Mouse (Mus musculus) cerebellum, postnatal 36 days (tissue): ENCODE data around the gene Hoxa1.

Experiments used
- DNase-seq, 2 experiments: peaks; one replicate each; pipeline ENCODE4 v3.0.0; 2021 to 2022; ENCODE audit warnings: mixed read lengths in 2 of 2

The Hoxa1 gene

GRCm38 (mm10) chr6:52170166-52170897 is 12.2 kb upstream of the Hoxa1 start:
- DNase-seq, result no peak

GRCm38 (mm10) chr6:52169499-52170165 is 11.5 kb upstream of the Hoxa1 start:
- DNase-seq, result no peak

- DNase-seq, result no peak
These were observed 10.3 kb upstream of the Hoxa1 start for GRCm38 (mm10) chr6:52168191-52169055.

DNA sequence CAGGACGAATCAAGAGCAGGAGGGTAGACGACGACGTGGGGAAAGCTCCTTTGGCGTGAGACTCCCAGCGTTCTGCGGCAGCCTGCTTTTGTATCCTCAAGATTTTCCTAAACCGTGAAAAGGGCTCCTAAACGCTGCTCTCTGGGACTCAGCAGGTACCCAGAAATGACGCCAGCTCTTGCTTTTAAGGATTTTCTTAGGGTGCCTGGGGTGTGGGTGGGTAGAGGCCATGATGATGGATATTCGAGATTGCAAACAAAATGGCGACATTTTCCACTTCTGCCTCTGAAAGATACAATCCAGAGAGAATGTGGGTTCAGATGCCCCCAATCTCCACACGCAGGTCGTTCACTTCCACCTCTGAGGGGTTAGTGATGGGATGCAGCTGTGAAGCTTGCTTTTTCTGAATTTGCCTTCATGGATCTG is 9.6 kb upstream of the Hoxa1 start:
- no peak for DNase-seq

GRCm38 (mm10) chr6:52167176-52167575 is 9.1 kb upstream of the Hoxa1 start:
- DNase-seq, result no peak

DNA sequence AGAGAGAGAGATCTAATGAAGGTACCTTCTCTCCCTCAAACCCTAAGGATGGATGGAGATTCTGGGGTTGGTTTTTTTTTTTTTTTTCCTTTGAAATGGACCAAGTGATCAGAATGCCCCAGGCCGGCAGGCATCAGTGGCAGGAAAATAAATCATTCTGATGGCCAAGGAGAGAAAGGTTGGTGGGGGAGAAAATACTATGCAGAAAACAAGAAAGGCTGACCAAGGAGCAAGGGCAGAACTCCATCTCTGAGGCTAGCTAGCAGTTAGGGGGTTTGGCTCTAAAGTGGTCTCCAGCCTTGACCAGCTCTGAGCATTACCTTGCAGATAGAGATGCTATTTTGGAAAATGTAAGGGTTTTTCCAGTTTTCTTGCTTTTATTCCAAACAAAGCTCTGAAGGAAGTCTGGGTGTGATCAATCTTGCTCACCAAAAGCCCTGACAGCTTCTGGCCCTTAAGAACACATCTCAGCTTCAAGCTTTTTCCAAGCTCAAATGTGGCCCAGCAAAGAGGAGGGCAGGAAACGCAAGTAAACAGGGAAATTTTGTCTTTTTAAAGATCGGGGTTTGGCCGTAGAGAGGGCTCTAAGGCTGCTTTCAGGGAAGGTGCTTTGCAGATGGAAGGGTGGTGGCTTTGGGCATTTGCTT is 8.4 kb upstream of the Hoxa1 start:
- DNase-seq, result no peak

GRCm38 (mm10) chr6:52165441-52166370 is 7.6 kb upstream of the Hoxa1 start:
- DNase-seq, result no peak

DNA sequence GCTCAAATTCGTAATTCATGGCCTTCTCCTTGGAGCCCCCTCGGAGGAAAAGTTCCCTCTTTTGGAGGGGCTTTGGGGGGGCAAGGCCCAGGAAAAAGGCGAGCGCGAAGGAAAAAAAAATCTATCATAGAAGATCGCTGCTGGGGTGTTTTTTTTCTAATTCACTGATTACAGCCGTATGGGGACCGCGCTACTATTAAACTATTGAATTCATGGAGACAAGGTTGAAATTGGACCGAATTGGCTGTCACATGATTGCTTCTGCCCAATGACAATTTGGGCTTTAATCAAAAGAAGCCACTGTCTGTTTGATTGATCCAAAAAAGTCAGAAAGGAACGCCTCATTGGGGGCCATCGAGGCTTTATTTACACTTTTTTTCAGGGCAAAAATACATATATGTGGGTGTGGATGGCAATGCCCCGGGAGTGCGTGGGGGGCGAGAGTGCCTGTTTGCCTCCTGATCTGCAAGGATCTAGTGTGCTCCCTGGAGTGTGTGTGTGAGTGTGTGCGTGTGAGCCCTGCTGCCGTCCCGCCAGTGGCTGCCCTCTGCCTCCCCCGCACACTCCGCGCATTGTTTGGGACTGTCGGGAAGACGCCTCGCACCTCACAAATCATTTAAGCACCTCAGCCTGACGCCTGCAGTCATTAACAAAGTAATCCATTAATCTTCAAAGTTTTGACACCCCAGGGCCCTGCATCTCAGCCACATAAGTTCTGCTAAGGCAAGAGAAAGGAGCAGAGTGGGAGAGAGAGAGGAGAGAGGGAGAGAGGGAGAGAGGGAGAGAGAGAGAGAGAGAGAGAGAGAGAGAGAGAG is 6.7 kb upstream of the Hoxa1 start, which contains the start of gene Hoxa2:
Gene Hoxa2, minus strand, starts transcription at position 206 of the 815 bp plus-strand sequence.
- DNase-seq, result no peak

DNA sequence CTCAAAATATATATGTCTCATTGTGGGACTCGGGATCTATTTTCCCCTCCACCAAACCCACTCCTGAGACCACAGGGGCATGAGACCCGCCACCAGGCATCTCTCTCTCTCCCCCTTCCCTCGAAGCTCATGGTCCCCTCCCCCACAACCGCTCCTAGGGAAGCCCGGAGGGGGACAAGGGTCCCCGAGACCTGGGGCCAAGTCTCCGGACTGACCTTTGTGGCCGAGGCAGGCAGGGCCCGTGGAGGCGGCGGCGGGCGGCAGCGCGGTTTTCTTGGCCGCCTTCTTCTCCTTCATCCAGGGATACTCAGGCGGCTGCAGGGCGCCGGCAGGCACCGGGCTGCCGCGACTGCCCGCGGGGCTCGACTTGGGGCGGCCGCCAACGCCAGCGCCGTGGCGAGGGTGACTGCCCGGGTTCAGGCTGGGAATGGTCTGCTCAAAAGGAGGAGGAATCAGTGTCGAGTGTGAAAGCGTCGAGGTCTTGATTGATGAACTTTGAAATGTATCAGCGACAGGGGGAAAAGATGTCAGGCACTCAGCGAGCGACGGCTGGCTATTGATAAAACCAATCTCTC is 6.0 kb upstream of the Hoxa1 start:
- no peak for DNase-seq

DNA sequence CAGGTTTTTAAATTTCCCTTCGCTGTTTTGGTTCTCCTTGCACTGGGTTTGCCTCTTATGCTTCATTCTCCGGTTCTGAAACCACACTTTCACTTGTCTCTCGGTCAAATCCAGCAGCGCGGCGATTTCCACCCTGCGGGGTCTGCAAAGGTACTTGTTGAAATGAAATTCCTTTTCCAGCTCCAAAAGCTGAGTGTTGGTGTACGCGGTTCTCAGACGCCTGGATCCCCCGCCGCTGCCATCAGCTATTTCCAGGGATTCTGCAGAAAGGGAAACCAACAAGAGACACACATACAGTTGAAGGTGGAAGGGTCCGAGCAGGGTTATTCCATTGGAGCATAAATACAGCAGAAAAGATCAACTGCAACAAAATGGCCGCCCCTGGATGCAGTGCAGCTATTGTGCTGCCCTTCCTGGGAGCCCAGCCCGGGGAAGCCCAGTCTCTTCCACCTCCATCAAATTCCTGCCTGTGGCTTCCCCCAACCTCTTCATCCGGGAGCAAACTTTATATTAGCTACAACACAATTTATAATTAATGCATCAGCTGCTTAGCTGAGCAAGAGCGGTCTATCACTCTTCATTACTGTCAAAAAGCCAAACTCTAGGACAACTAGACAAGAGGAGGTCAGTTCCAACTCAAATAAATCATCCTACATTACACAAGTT is 5.4 kb upstream of the Hoxa1 start:
- DNase-seq, result no peak

DNA sequence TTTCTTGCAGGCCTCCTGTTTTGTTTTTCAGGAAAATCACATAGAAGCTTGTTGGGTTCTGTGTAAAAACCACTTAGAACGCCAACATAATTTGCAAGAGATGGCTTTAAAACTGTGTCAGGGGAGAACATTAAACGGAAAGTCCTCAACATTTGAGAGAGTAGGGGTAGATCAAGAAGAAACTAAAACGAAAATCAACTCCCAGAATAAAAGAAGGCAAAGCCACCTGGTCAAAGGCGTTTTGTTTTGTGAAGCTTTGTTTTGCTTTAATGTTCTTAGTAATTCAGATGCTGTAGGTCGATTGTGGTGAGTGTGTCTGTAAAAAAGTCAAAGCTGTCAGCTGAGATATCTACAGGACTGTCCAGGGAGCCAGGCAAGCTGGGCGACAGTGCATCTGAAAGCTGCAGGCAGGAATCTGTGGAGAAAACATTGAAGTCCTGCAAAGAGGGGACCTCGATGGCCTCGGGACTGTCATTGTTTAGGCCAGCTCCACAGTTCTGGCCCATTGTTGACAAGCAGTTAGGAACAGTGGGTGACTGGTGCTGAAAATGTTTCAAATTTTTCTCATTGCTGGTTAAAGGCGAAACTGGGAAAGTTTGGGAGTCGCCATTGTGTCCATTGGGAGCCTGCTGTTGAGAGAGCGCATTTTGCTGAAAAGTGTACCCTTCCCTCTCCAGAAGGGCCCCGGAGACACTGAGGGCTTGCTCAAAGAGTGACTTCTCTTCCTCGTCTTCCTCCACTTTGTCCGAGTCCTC is 4.7 kb upstream of the Hoxa1 start:
- DNase-seq, result no peak

DNA sequence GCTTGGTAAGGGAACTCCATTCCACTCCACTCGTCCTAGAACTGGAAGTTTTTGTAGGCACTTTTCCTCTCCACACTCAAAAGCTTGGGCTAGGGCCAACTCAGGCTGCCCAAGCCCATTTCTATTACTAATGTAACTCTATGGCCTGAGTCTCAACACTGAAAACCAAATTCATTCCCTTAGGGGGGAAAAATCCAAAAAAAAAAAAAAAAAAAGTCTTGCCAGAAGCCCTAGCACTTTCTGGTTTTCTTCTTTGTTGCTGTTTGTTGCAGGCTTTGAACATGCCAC is 3.9 kb upstream of the Hoxa1 start:
- DNase-seq, result no peak

DNA sequence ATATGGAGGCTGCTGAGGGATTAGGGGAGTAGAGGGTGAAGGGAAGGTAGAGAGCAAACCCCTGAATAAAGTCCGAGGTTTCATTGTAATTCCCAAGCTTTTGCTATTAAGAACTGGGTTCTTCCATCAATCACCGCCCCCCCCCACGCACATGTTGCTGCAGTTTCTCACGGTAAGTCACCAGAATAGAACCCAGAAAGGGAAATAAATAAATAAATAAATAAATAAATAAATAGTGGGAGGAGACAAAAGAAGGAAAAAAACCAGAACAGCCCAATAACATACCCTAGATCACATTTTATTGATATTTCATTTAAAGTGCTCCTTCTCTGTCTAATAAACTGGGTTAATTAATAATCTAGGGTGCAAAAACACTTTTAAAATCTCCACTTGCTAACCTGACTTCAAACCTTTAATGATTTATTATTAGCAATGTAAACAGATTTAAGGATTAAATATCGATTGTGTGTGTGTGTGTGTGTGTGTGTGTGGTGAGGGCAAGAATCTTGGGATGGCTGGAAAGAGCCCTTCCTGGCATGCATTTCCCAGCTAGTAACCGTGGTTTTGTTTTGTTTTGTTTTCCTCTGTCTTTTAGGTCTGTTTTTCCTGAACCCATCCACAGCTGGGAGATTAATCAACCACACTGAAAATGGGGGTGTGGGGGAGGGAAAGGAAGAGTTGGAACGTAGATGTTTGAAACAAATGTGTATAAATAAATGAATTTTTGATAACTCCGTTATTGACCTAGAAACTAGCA is 3.4 kb upstream of the Hoxa1 start:
- DNase-seq, result no peak

- no peak for DNase-seq
These were observed 2.6 kb upstream of the Hoxa1 start for GRCm38 (mm10) chr6:52160511-52161335.

GRCm38 (mm10) chr6:52159979-52160378 is 1.9 kb upstream of the Hoxa1 start:
- DNase-seq, result no peak

- DNase-seq, result no peak
These were observed 1.1 kb upstream of the Hoxa1 start for GRCm38 (mm10) chr6:52159164-52159761.
